ENCODE assay signal across 9 mouse cellular contexts in the genomic region with DNA sequence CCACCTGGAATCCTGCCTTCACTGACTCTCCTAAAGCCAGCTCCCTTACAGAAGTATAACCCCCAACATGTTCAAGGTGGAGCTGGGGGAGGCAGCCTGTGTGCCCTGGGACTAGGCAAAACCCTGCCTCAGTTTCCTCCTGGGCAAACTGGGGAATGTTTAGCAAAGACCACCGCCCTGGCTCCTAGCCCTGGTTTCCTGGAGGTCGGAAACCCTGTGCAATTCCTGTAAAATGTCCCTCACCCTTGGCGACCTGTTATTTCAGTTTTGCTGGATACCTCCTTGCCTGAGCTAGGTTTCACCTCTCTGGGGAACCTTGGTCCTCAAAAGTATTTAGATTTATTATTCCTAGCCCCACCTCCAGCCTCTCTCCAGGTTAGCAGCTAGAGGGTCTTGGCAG. TPM values are rescaled to one million over a fixed set of nuclear protein-coding genes. Genes with fewer than 3 reads are reported as not detected.
DNase-seq lines count a peak whose midpoint lies in the region; ATAC-seq lines count a peak whose summit lies in the region.
"Had no signal": no experiment of that assay in that cellular context is flagged by ENCODE, and none has a peak within 500 bp of the region (broad histone marks: within the 10 kb centered on the region; RNA-seq: fewer than 3 reads in every experiment).

No protein-coding gene starts in this region.

- intact Hi-C loops in left cerebral cortex, postnatal 10 days (cut with DNase I), result loop anchor here (5.0 kb wide), 2 partner anchors 83 to 353 kb away; no protein-coding TSS in a partner anchor

- WGBS in liver, embryonic 11.5 days, result 62% methylated on average over 3 of the region's 3 CpGs
- 47% methylated on average over 3 of the region's 3 CpGs for WGBS in liver, embryonic 12.5 days (ENCODE audit: insufficient replicate concordance)
- 76% methylated on average over 3 of the region's 3 CpGs for WGBS in heart, embryonic 16.5 days
- 72% methylated on average over 3 of the region's 3 CpGs for WGBS in neural tube, embryonic 12.5 days

- no peak overlapping the region for H3K9ac ChIP-seq in liver, embryonic 11.5 days (ENCODE audit: low read depth, low read length)
- no peak overlapping the region for H3K9ac ChIP-seq in liver, embryonic 12.5 days
- no peak overlapping the region; the same call in 1 of the 2 replicates for H3K9ac ChIP-seq in heart, embryonic 16.5 days (ENCODE audit: low read length)
- H3K9ac ChIP-seq in neural tube, embryonic 12.5 days, result peak overlapping the region; percentile 41; the same call in 1 of the 2 replicates

- no peak overlapping the region for H3K27ac ChIP-seq in liver, embryonic 11.5 days (ENCODE audit: low read depth, low read length)
- H3K27ac ChIP-seq in liver, embryonic 12.5 days, result no peak overlapping the region
- H3K27ac ChIP-seq in heart, embryonic 16.5 days (ENCODE audit: low read length), result peak overlapping the region; percentile 97
- no peak overlapping the region for H3K27ac ChIP-seq in neural tube, embryonic 12.5 days

- peak overlapping the region; percentile 50 for H3K4me2 ChIP-seq in liver, embryonic 11.5 days
- H3K4me2 ChIP-seq in liver, embryonic 12.5 days, result no peak overlapping the region
- no peak overlapping the region for H3K4me2 ChIP-seq in heart, embryonic 16.5 days (ENCODE audit: low read depth, low read length)
- peak overlapping the region; percentile 55 for H3K4me2 ChIP-seq in neural tube, embryonic 12.5 days (replicated peaks)

- no peaks in the 10 kb centered on the region for H3K36me3 ChIP-seq in liver, embryonic 11.5 days (ENCODE audit: control insufficient read depth, insufficient read depth, low read length)
- H3K36me3 ChIP-seq in liver, embryonic 12.5 days, result no peaks in the 10 kb centered on the region
- no peaks in the 10 kb centered on the region for H3K36me3 ChIP-seq in heart, embryonic 16.5 days (ENCODE audit: control insufficient read depth, insufficient read depth)
- no peaks in the 10 kb centered on the region for H3K36me3 ChIP-seq in neural tube, embryonic 12.5 days

- ATAC-seq in liver, embryonic 11.5 days (replicated peaks; ENCODE audit: low FRiP score), result no peak
- ATAC-seq in liver, embryonic 12.5 days, result no peak
- ATAC-seq in heart, embryonic 16.5 days (replicated peaks; ENCODE audit: extremely low read depth, insufficient read depth, low FRiP score), result no peak
- ATAC-seq in neural tube, embryonic 12.5 days (ENCODE audit: low FRiP score, low read depth), result no peak

- H3K9me3 ChIP-seq in liver, embryonic 11.5 days (ENCODE audit: control insufficient read depth, low read length), result no peaks in the 10 kb centered on the region
- no peaks in the 10 kb centered on the region for H3K9me3 ChIP-seq in liver, embryonic 12.5 days (replicated peaks)
- H3K9me3 ChIP-seq in heart, embryonic 16.5 days (replicated peaks; ENCODE audit: control insufficient read depth, low read length), result no peaks in the 10 kb centered on the region
- no peaks in the 10 kb centered on the region for H3K9me3 ChIP-seq in neural tube, embryonic 12.5 days

- 0 out of 2 replicates have a peak, but pooled peaks cover 2% of the 10 kb centered on the region for H3K27me3 ChIP-seq in liver, embryonic 11.5 days (replicated peaks; ENCODE audit: control insufficient read depth, insufficient read depth, low read length)
- H3K27me3 ChIP-seq in liver, embryonic 12.5 days (replicated peaks), result peaks cover 24% of the 10 kb centered on the region
- no peaks in the 10 kb centered on the region for H3K27me3 ChIP-seq in heart, embryonic 16.5 days (ENCODE audit: control insufficient read depth, insufficient read depth, low read length)
- H3K27me3 ChIP-seq in neural tube, embryonic 12.5 days (replicated peaks), result peaks cover 2% of the 10 kb centered on the region; the same call in 1 of the 2 replicates

- peak; percentile 53 for DNase-seq in cerebellum, adult 9-11 months
- DNase-seq in cerebellum, postnatal 14 days, result no peak
- no peak for DNase-seq in liver, embryonic 11.5 days (ENCODE audit: low spot score)
- DNase-seq in left cerebral cortex, postnatal 10 days (ENCODE audit: extremely low spot score in 1 of 2, low spot score in 2 of 2), result no peak
- no peak for DNase-seq in adrenal gland, adult 2 months

- peaks cover 24% of the 10 kb centered on the region for H3K4me1 ChIP-seq in liver, embryonic 11.5 days (replicated peaks; ENCODE audit: control insufficient read depth, insufficient read depth, low read length)
- peaks cover 51% of the 10 kb centered on the region for H3K4me1 ChIP-seq in liver, embryonic 12.5 days
- H3K4me1 ChIP-seq in heart, embryonic 16.5 days (ENCODE audit: control insufficient read depth, insufficient read depth, low read length), result peaks cover 33% of the 10 kb centered on the region
- peaks cover 23% of the 10 kb centered on the region for H3K4me1 ChIP-seq in neural tube, embryonic 12.5 days

- no peak overlapping the region for H3K4me3 ChIP-seq in liver, embryonic 11.5 days (ENCODE audit: low read depth, low read length)
- no peak overlapping the region for H3K4me3 ChIP-seq in liver, embryonic 12.5 days
- no peak overlapping the region for H3K4me3 ChIP-seq in heart, embryonic 16.5 days (ENCODE audit: low read length)
- H3K4me3 ChIP-seq in neural tube, embryonic 12.5 days, result no peak overlapping the region

RNA-seq across cellular contexts. Expression of a gene that starts 1.1 kb away (rescaled TPM):
- 11.4 and 14.0 TPM in 2 replicates for polyA plus RNA-seq in liver, embryonic 11.5 days (2014; fragmentation: Nextera tagmentation; extraction: Ambion mirVana)
- polyA plus RNA-seq in liver, embryonic 12.5 days (2016; fragmentation: Nextera tagmentation; extraction: Ambion mirVana), result 5.2 and 5.6 TPM in 2 replicates
- polyA plus RNA-seq in heart, embryonic 16.5 days (2015; fragmentation: Nextera tagmentation; extraction: Ambion mirVana), result 33.1 and 33.5 TPM in 2 replicates
- polyA plus RNA-seq in neural tube, embryonic 12.5 days (2016; fragmentation: Nextera tagmentation; extraction: Ambion mirVana), result 7.1 and 8.7 TPM in 2 replicates
- 10 to 100 TPM; 14.4 to 15.9 TPM for total RNA-seq in left cerebral cortex, postnatal 10 days (2021)
- 10 to 100 TPM; 16.9 to 30.1 TPM for total RNA-seq in adrenal gland, adult 2 months (2021)
- polyA plus RNA-seq in adrenal gland, adult 2 months (2012; rRNA removed), result 63.2 and 92.2 TPM in 2 replicates

RNA-seq across cellular contexts. Expression of a gene that starts 14.3 kb away (rescaled TPM):
- not detected in 2 replicates for polyA plus RNA-seq in liver, embryonic 11.5 days (2014; fragmentation: Nextera tagmentation; extraction: Ambion mirVana)
- 0.02 TPM in 1 of 2 replicates, not detected in the other for polyA plus RNA-seq in liver, embryonic 12.5 days (2016; fragmentation: Nextera tagmentation; extraction: Ambion mirVana)
- 0.09 TPM in 1 of 2 replicates, not detected in the other for polyA plus RNA-seq in heart, embryonic 16.5 days (2015; fragmentation: Nextera tagmentation; extraction: Ambion mirVana)
- 0.18 and 0.24 TPM in 2 replicates for polyA plus RNA-seq in neural tube, embryonic 12.5 days (2016; fragmentation: Nextera tagmentation; extraction: Ambion mirVana)
- total RNA-seq in left cerebral cortex, postnatal 10 days (2021), result 10 to 100 TPM; 12.9 to 14.4 TPM
- total RNA-seq in adrenal gland, adult 2 months (2021), result 1 to 10 TPM in 1 of 2 experiments, under 1 TPM in 1; 0.43 to 1.6 TPM
- polyA plus RNA-seq in adrenal gland, adult 2 months (2012; rRNA removed), result 0.16 and 0.93 TPM in 2 replicates
- total RNA-seq: heart, adult 18-20 months had no signal

RNA-seq across cellular contexts. Expression of a gene that starts 35.1 kb away (rescaled TPM):
- polyA plus RNA-seq in liver, embryonic 11.5 days (2014; fragmentation: Nextera tagmentation; extraction: Ambion mirVana), result 0.07 and 0.31 TPM in 2 replicates
- 0.11 and 0.15 TPM in 2 replicates for polyA plus RNA-seq in liver, embryonic 12.5 days (2016; fragmentation: Nextera tagmentation; extraction: Ambion mirVana)
- polyA plus RNA-seq in heart, embryonic 16.5 days (2015; fragmentation: Nextera tagmentation; extraction: Ambion mirVana), result 1.8 and 4.9 TPM in 2 replicates
- polyA plus RNA-seq in neural tube, embryonic 12.5 days (2016; fragmentation: Nextera tagmentation; extraction: Ambion mirVana), result not detected in 2 replicates
- under 1 TPM in 1 of 2 experiments, not detected in 1; 0.17 TPM for total RNA-seq in left cerebral cortex, postnatal 10 days (2021)
- total RNA-seq in adrenal gland, adult 2 months (2021), result 1 to 10 TPM; 1.3 to 1.5 TPM
- polyA plus RNA-seq in adrenal gland, adult 2 months (2012; rRNA removed), result 3.8 and 4.9 TPM in 2 replicates

RNA-seq across cellular contexts. Expression of a gene that starts 42.4 kb away (rescaled TPM):
- polyA plus RNA-seq in liver, embryonic 11.5 days (2014; fragmentation: Nextera tagmentation; extraction: Ambion mirVana), result 124 and 126 TPM in 2 replicates
- polyA plus RNA-seq in liver, embryonic 12.5 days (2016; fragmentation: Nextera tagmentation; extraction: Ambion mirVana), result 87.7 and 90.9 TPM in 2 replicates
- polyA plus RNA-seq in heart, embryonic 16.5 days (2015; fragmentation: Nextera tagmentation; extraction: Ambion mirVana), result 38.2 and 88.5 TPM in 2 replicates
- polyA plus RNA-seq in neural tube, embryonic 12.5 days (2016; fragmentation: Nextera tagmentation; extraction: Ambion mirVana), result 7.7 and 9.0 TPM in 2 replicates
- total RNA-seq in left cerebral cortex, postnatal 10 days (2021), result 1 to 10 TPM; 1.6 to 2.1 TPM
- 1 to 10 TPM; 8.1 to 9.6 TPM for total RNA-seq in adrenal gland, adult 2 months (2021)
- polyA plus RNA-seq in adrenal gland, adult 2 months (2012; rRNA removed), result 33.4 and 40.2 TPM in 2 replicates

Comparison
In these comparisons a context has a peak if more than half of its experiments do, and no peak if none do; other contexts are left out.
1. H3K4me2 ChIP-seq: peak in liver, embryonic 11.5 days (single experiment) and neural tube, embryonic 12.5 days (single experiment); none in liver, embryonic 12.5 days (single experiment) and heart, embryonic 16.5 days (single experiment).